17 mouse cellular contexts compared by ENCODE assay signal in genomic region chr19:46322996-46323572, GRCm38 (mm10). TPM values are rescaled to one million over a fixed set of nuclear protein-coding genes. Genes with fewer than 3 reads are reported as not detected.
A peak's percentile ranks its signal among the peaks of the same experiment; 100 is the strongest.
DNase-seq lines count a peak whose midpoint lies in the region; ATAC-seq and TF ChIP-seq lines count a peak whose summit lies in the region.
"Had no signal": no experiment of that assay in that cellular context is flagged by ENCODE, and none has a peak within 500 bp of the region (broad histone marks: within the 10 kb centered on the region; RNA-seq: fewer than 3 reads in every experiment).

No protein-coding gene starts in this region.

- 76% methylated on average over 13 of the region's 13 CpGs for WGBS in hindbrain, postnatal 0 days
- WGBS in neural tube, embryonic 15.5 days: 83% methylated on average over 13 of the region's 13 CpGs

- no peak for ATAC-seq in cerebellum, adult (ENCODE audit: insufficient number of reproducible peaks, low FRiP score, low TSS enrichment)
- ATAC-seq in hindbrain, postnatal 0 days: no peak
- no peak for ATAC-seq in neural tube, embryonic 15.5 days (ENCODE audit: low FRiP score)
- no peak for ATAC-seq in megakaryocyte-erythroid progenitor cell, adult 5-6 weeks (replicated peaks; ENCODE audit: low FRiP score, low TSS enrichment, poor library complexity, severe bottlenecking)
- ATAC-seq: intestine, postnatal 0 days; liver, postnatal 0 days had no signal

- H3K9ac ChIP-seq in hindbrain, postnatal 0 days (replicated peaks; ENCODE audit: low read length): 0 out of 2 replicates have a peak overlapping the region, but pooled peaks have one; percentile 9
- no peak overlapping the region for H3K9ac ChIP-seq in neural tube, embryonic 15.5 days (replicated peaks)
- H3K9ac ChIP-seq: limb, embryonic 13.5 days; liver, postnatal 0 days had no signal

- H3K27me3 ChIP-seq in hindbrain, postnatal 0 days (ENCODE audit: insufficient read depth, low read length): no peaks in the 10 kb centered on the region
- peaks cover 27% of the 10 kb centered on the region for H3K27me3 ChIP-seq in neural tube, embryonic 15.5 days (replicated peaks)

- DNase-seq in cerebellum, adult 18-20 months: peak; percentile 36 to 53
- DNase-seq in right cerebral cortex, postnatal 4 days: peak; percentile 25
- DNase-seq in right cerebral cortex, adult 18-20 months: no peak
- DNase-seq in hindbrain, postnatal 0 days (ENCODE audit: low spot score): no peak
- no peak for DNase-seq in adrenal gland, adult (ENCODE audit: inconsistent age in 2 of 2, low spot score in 1 of 2)
- DNase-seq: heart, adult 2 months; heart, postnatal 10 days; kidney, postnatal 4 days; liver, postnatal 0 days; lung, postnatal 4 days; spleen, adult 18-20 months had no signal

- no peak for TF ChIP-seq CTCF in hindbrain, postnatal 0 days (IDR thresholded peaks at IDR 0.05; ENCODE audit: low read depth)

- H3K4me3 ChIP-seq in hindbrain, postnatal 0 days (ENCODE audit: low read length): no peak overlapping the region
- H3K4me3 ChIP-seq in neural tube, embryonic 15.5 days (replicated peaks): no peak overlapping the region
- H3K4me3 ChIP-seq: heart, adult 2 months; limb, embryonic 13.5 days had no signal

- no peaks in the 10 kb centered on the region for H3K36me3 ChIP-seq in hindbrain, postnatal 0 days (ENCODE audit: insufficient read depth, low read length)
- no peaks in the 10 kb centered on the region for H3K36me3 ChIP-seq in neural tube, embryonic 15.5 days
- H3K36me3 ChIP-seq: limb, embryonic 13.5 days had no signal

- peaks cover 32% of the 10 kb centered on the region for H3K4me1 ChIP-seq in hindbrain, postnatal 0 days (ENCODE audit: insufficient read depth, low read length)
- peaks cover 85% of the 10 kb centered on the region for H3K4me1 ChIP-seq in neural tube, embryonic 15.5 days

- no peak overlapping the region for H3K4me2 ChIP-seq in hindbrain, postnatal 0 days (ENCODE audit: low read depth, low read length)
- H3K4me2 ChIP-seq in neural tube, embryonic 15.5 days: peak overlapping the region; percentile 11; the same call in 1 of the 2 replicates
- H3K4me2 ChIP-seq: limb, embryonic 13.5 days had no signal

- H3K9me3 ChIP-seq in hindbrain, postnatal 0 days (ENCODE audit: low read length): no peaks in the 10 kb centered on the region
- H3K9me3 ChIP-seq in neural tube, embryonic 15.5 days (replicated peaks): no peaks in the 10 kb centered on the region
- H3K9me3 ChIP-seq: limb, embryonic 13.5 days had no signal

- no peak overlapping the region for H3K27ac ChIP-seq in hindbrain, postnatal 0 days
- H3K27ac ChIP-seq in neural tube, embryonic 15.5 days (replicated peaks): no peak overlapping the region
- H3K27ac ChIP-seq: heart, adult 2 months; limb, embryonic 13.5 days; stomach, postnatal 0 days had no signal

RNA-seq across cellular contexts. Expression of gene Psd, which starts 3.9 kb away (rescaled TPM):
- total RNA-seq in hindbrain, postnatal 0 days (2014; rRNA removed): 380 and 396 TPM in 2 replicates
- 115 and 123 TPM in 2 replicates for polyA plus RNA-seq in hindbrain, postnatal 0 days (2015; fragmentation: Nextera tagmentation; extraction: Ambion mirVana)
- polyA plus RNA-seq in neural tube, embryonic 15.5 days (2015; fragmentation: Nextera tagmentation; extraction: Ambion mirVana): 88.4 and 118 TPM in 2 replicates
- 3.4 and 7.1 TPM in 2 replicates for total RNA-seq in megakaryocyte-erythroid progenitor cell, adult 5-6 weeks (2014; fragmentation: Nextera tagmentation)
- total RNA-seq in megakaryocyte-erythroid progenitor cell, adult 5-6 weeks (2017): 0.99 TPM in 1 of 2 replicates, not detected in the other

RNA-seq across cellular contexts. Expression of gene Fbxl15, which starts 4.9 kb away (rescaled TPM):
- 69.1 and 71.4 TPM in 2 replicates for total RNA-seq in hindbrain, postnatal 0 days (2014; rRNA removed)
- 53.3 and 54.2 TPM in 2 replicates for polyA plus RNA-seq in hindbrain, postnatal 0 days (2015; fragmentation: Nextera tagmentation; extraction: Ambion mirVana)
- 44.0 and 52.3 TPM in 2 replicates for polyA plus RNA-seq in neural tube, embryonic 15.5 days (2015; fragmentation: Nextera tagmentation; extraction: Ambion mirVana)
- total RNA-seq in megakaryocyte-erythroid progenitor cell, adult 5-6 weeks (2014; fragmentation: Nextera tagmentation): 4.7 TPM in 1 of 2 replicates, not detected in the other
- 0.42 and 2.5 TPM in 2 replicates for total RNA-seq in megakaryocyte-erythroid progenitor cell, adult 5-6 weeks (2017)

RNA-seq across cellular contexts. Expression of gene Cuedc2, which starts 15.4 kb away (rescaled TPM):
- 125 and 134 TPM in 2 replicates for total RNA-seq in hindbrain, postnatal 0 days (2014; rRNA removed)
- 312 and 326 TPM in 2 replicates for polyA plus RNA-seq in hindbrain, postnatal 0 days (2015; fragmentation: Nextera tagmentation; extraction: Ambion mirVana)
- polyA plus RNA-seq in neural tube, embryonic 15.5 days (2015; fragmentation: Nextera tagmentation; extraction: Ambion mirVana): 322 and 350 TPM in 2 replicates
- 58.5 and 61.2 TPM in 2 replicates for total RNA-seq in megakaryocyte-erythroid progenitor cell, adult 5-6 weeks (2014; fragmentation: Nextera tagmentation)
- 100 and 121 TPM in 2 replicates for total RNA-seq in megakaryocyte-erythroid progenitor cell, adult 5-6 weeks (2017)

RNA-seq across cellular contexts. Expression of gene Mfsd13a, which starts 17.8 kb away (rescaled TPM):
- total RNA-seq in hindbrain, postnatal 0 days (2014; rRNA removed): 7.5 and 12.3 TPM in 2 replicates
- polyA plus RNA-seq in hindbrain, postnatal 0 days (2015; fragmentation: Nextera tagmentation; extraction: Ambion mirVana): 9.9 and 10.5 TPM in 2 replicates
- polyA plus RNA-seq in neural tube, embryonic 15.5 days (2015; fragmentation: Nextera tagmentation; extraction: Ambion mirVana): 13.2 and 13.9 TPM in 2 replicates
- total RNA-seq in megakaryocyte-erythroid progenitor cell, adult 5-6 weeks (2014; fragmentation: Nextera tagmentation): 15.0 and 16.5 TPM in 2 replicates
- 1.3 and 1.7 TPM in 2 replicates for total RNA-seq in megakaryocyte-erythroid progenitor cell, adult 5-6 weeks (2017)

RNA-seq across cellular contexts. Expression of gene Nfkb2, which starts 19.0 kb away (rescaled TPM):
- 3.5 and 4.7 TPM in 2 replicates for total RNA-seq in hindbrain, postnatal 0 days (2014; rRNA removed)
- polyA plus RNA-seq in hindbrain, postnatal 0 days (2015; fragmentation: Nextera tagmentation; extraction: Ambion mirVana): 1.7 and 1.9 TPM in 2 replicates
- 2.4 and 10.0 TPM in 2 replicates for polyA plus RNA-seq in neural tube, embryonic 15.5 days (2015; fragmentation: Nextera tagmentation; extraction: Ambion mirVana)
- total RNA-seq in megakaryocyte-erythroid progenitor cell, adult 5-6 weeks (2014; fragmentation: Nextera tagmentation): 2.8 and 5.6 TPM in 2 replicates
- 4.9 and 6.1 TPM in 2 replicates for total RNA-seq in megakaryocyte-erythroid progenitor cell, adult 5-6 weeks (2017)

Comparison
In these comparisons a context has a peak if more than half of its experiments do, and no peak if none do; other contexts are left out.
1. DNase-seq: peak in cerebellum, adult 18-20 months (2 of 2) and right cerebral cortex, postnatal 4 days (single experiment); none in right cerebral cortex, adult 18-20 months (single experiment), hindbrain, postnatal 0 days (single experiment) and adrenal gland, adult (0 of 2).
2. RNA of gene Psd, which starts 3.9 kb away (total RNA-seq): 380 to 396 TPM in hindbrain, postnatal 0 days; 0.99 to 7.1 TPM in megakaryocyte-erythroid progenitor cell, adult 5-6 weeks; every median in the first group is over 10 times any median in the second.
3. RNA of gene Fbxl15, which starts 4.9 kb away (total RNA-seq): 69.1 to 71.4 TPM in hindbrain, postnatal 0 days; 0.42 to 4.7 TPM in megakaryocyte-erythroid progenitor cell, adult 5-6 weeks; every median in the first group is over 10 times any median in the second.